Mouse (Mus musculus) ES-E14 (cell line): ENCODE measurements around the gene Junb. TPM values are rescaled to one million over a fixed set of nuclear protein-coding genes. Genes with fewer than 3 reads are reported as not detected.

Experiments used
- DNase-seq: peaks from one replicate; pipeline ENCODE4 v3.0.0-alpha.2; 2013; ENCODE audit warnings: low read depth, low spot score
- H3K27ac ChIP-seq: 2 replicates; pipeline ENCODE4 v1.5.1; 2012; ENCODE audit warnings: low read depth, mild to moderate bottlenecking, low read length, moderate library complexity, mixed read lengths; ENCODE audit not compliant: poor library complexity, insufficient read depth, severe bottlenecking
- H3K36me3 ChIP-seq: 2 replicates; pipeline ENCODE4 v1.6.1; 2012; ENCODE audit warnings: mild to moderate bottlenecking, low read length, moderate library complexity, mixed read lengths; ENCODE audit not compliant: control insufficient read depth, poor library complexity, insufficient read depth, severe bottlenecking
- H3K4me1 ChIP-seq, 2 experiments: fragments of 150-350 bp in 1 of 2; sonication (generic) in 1 of 2; 2 replicates each; pipeline ENCODE4 v1.6.1; 2012; ENCODE audit warnings: low read length in 2 of 2, mild to moderate bottlenecking in 1 of 2, mixed read lengths in 1 of 2; ENCODE audit not compliant: control insufficient read depth in 2 of 2, insufficient read depth in 2 of 2, poor library complexity in 1 of 2
- H3K4me3 ChIP-seq, 2 experiments: fragments of 150-350 bp in 1 of 2; sonication (generic) in 1 of 2; 2 replicates each; pipeline ENCODE4 v1.5.1; 2012; ENCODE audit warnings: low read length in 2 of 2, low read depth in 1 of 2, mild to moderate bottlenecking in 1 of 2, mixed read lengths in 1 of 2; ENCODE audit not compliant: insufficient read depth in 1 of 2, poor library complexity in 1 of 2, severe bottlenecking in 1 of 2
- H3K9ac ChIP-seq: 2 replicates; pipeline ENCODE4 v1.6.1; 2012; ENCODE audit warnings: low read depth, mild to moderate bottlenecking, low read length, mixed read lengths; ENCODE audit not compliant: poor library complexity, insufficient read depth, severe bottlenecking
- H3K9me3 ChIP-seq: fragments of 150-350 bp; sonication (generic); 2 replicates; pipeline ENCODE4 v1.6.1; 2012; ENCODE audit warnings: low read depth, mild to moderate bottlenecking, low read length; ENCODE audit not compliant: control insufficient read depth, insufficient read depth
- CHD2 ChIP-seq: IDR thresholded peaks from 2 replicates; pipeline ENCODE4 v1.6.1; 2014; ENCODE audit warnings: mild to moderate bottlenecking, low read depth, low read length, inconsistent platforms
- HCFC1 ChIP-seq: IDR thresholded peaks from 2 replicates; pipeline ENCODE4 v1.6.1; 2012; ENCODE audit warnings: low read length, inconsistent platforms, borderline replicate concordance; ENCODE audit not compliant: insufficient read depth
- MAFK ChIP-seq: IDR thresholded peaks from 2 replicates; pipeline ENCODE4 v1.6.1; 2014; ENCODE audit warnings: mild to moderate bottlenecking, low read depth, low read length, inconsistent platforms; ENCODE audit not compliant: insufficient read depth
- ZC3H11A ChIP-seq: IDR thresholded peaks from 2 replicates; pipeline ENCODE4 v1.6.1; 2012; ENCODE audit warnings: low read depth, mild to moderate bottlenecking, inconsistent platforms, low read length, borderline replicate concordance
- ZNF384 ChIP-seq: IDR thresholded peaks from 2 replicates; pipeline ENCODE4 v1.6.1; 2012; ENCODE audit warnings: low read depth, low read length, inconsistent platforms
- in situ Hi-C, 2 experiments: fragments of 600-800 bp; cut with MboI; formaldehyde crosslinking; loops; one replicate each; pipeline ENCODE4 v1.15.1; 2025; ENCODE audit warnings: low sequenced_read_pairs in 2 of 2, inconsistent platforms in 1 of 2; ENCODE audit not compliant: unreplicated experiment in 2 of 2
- total RNA-seq: library from RNA; depleted of rRNA; stranded (reverse); fragments of 300-350 nt; gene quantifications from 2 replicates; pipeline ENCODE4 v1.2.3, GENCODE M21; 2012; rRNA removed

Gene Junb
- total RNA-seq: 53.8 and 57.6 TPM in 2 replicates

DNA sequence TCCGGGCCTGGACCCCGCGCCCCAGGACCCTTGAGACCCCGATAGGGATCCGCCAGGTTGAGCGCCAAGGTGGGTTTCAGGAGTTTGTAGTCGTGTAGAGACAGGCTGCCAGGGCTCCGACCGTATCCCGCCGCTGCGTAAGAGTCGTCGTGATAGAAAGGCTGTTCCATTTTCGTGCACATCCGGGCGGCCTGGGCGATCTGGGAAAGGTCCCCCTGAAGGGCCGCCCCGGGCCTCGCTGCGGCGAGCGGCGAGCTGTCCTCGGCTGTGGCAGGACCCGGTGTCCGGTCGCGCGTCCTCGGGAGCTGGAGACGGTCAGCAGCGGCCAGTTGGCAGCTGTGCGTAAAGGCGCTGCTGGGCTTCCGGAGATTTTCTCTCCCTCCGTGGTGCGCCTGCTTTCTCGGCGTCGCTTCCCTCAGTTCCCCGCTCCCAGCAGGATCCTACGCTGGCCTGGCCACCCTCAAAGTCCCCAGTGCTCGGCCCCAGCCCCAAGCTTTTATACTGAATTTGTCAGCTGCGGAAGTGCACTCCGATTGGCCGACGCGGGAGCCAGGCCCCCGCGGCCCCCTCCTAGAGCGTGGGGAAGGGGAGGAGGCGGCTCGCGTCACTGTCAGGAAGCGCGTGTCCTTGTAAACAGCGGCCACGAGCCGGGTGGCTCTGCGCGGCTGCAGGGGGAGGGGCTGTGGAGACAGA is at the start of gene Junb:
TSS of gene Junb (minus strand) at position 471 of the 693 bp plus-strand sequence.
- H3K9me3 ChIP-seq: no peaks in the 10 kb centered on the region
- peak within 1 kb of the TSS; percentile 86 for H3K9ac ChIP-seq
- H3K27ac ChIP-seq: peak within 1 kb of the TSS; percentile 70
- DNase-seq: no peak
- TF ChIP-seq CHD2 (no peak), ZC3H11A (no peak), ZNF384 (no peak), MAFK (no peak), HCFC1 (no peak)
- peak within 1 kb of the TSS; percentile 59 to 83 for H3K4me3 ChIP-seq
- H3K4me1 ChIP-seq: peaks cover 7 to 16% of the 10 kb centered on the region in 2 experiments; a peak in 3 of 4 replicates
- in situ Hi-C loops: no loop called here
- H3K36me3 ChIP-seq: peaks cover 3% of the 10 kb centered on the region

GRCm38 (mm10) chr8:85027922-85028321 is 49.4 kb upstream of the Junb start:
- no peak overlapping the region; the same call in 1 of the 2 replicates for H3K9ac ChIP-seq
- peaks cover 3 to 13% of the 10 kb centered on the region in 2 experiments for H3K4me1 ChIP-seq
- in situ Hi-C loops: no loop called here
- H3K27ac ChIP-seq: no peak overlapping the region
- peaks cover 37% of the 10 kb centered on the region for H3K36me3 ChIP-seq
- no peak for DNase-seq
- TF ChIP-seq ZNF384: no peak
- no peak for TF ChIP-seq CHD2
- TF ChIP-seq HCFC1: no peak
- TF ChIP-seq ZC3H11A: no peak
- TF ChIP-seq MAFK: no peak
- H3K9me3 ChIP-seq: no peaks in the 10 kb centered on the region
- peak overlapping the region; percentile 88 to 97 for H3K4me3 ChIP-seq

DNA sequence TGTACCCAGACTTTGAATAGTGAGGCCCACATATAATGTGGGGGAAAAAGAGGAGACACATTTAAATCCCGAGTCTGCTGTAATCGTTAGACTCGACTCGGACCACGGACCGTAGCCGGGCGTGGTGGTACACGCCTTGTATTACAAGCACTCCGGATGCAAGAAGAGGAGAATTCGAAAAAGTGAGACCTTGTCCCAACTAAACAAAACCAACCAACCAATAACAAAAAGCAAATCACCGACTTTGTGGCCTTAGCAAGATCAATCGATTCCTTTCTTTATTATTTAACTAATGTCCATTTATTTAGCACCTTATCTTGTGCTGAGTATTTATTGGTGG is 49.0 kb upstream of the Junb start:
- in situ Hi-C loops: no loop called here
- DNase-seq: no peak
- Histone ChIP-seq H3K9ac (peak overlapping the region; percentile 96), H3K9me3 (no peaks in the 10 kb centered on the region), H3K4me3 (peak overlapping the region; percentile 88 to 97), H3K36me3 (peaks cover 36% of the 10 kb centered on the region), H3K27ac (peak overlapping the region; percentile 83; the same call in 1 of the 2 replicates), H3K4me1 (peaks cover 3 to 12% of the 10 kb centered on the region in 2 experiments)
- TF ChIP-seq ZNF384: no peak

DNA sequence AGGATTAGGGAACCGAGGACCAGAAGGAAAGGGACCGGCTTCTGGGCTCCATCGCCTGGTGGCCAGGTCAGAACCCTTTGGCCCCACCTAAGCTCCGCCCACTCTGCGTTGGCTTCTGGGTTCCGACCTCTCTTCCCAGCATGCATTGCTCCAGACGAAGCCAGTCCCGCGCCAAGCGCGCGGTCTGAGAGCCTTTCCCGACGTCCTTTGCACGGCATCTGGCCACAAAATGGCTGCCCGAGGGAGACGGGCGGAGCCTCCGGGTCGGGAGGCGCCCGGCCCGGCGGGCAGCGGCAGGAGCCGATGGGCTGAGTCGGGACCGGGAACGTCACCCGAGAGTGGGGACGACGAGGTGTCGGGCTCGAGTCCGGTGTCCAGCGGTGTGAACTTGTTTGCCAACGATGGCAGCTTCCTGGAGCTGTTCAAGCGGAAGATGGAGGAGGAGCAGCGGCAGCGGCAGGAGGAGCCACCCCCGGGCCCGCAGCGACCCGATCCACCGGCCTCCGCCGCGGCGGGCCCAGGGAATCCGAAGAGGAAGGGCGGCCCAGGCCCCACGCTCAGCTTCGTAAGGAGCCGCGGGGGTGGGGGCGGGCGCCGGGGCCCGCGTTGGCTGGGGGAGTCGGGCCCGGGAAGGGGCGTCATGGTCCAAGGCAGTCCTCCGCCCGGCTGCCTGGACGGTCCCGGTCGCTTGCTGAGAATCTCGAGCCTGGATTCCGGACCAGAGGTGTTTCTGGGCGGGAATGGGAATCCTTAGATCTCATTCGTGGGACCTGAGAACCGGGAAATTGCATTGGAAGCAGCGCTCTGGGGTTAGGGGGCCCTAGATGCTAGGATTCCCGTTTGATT is 48.4 kb upstream of the Junb start, which contains the start of gene Trir:
TSS of gene Trir (plus strand) at position 154 of the 846 bp plus-strand sequence.
- in situ Hi-C loops: no loop called here
- DNase-seq: peak; percentile 98
- H3K27ac ChIP-seq: peak within 1 kb of the TSS; percentile 83
- H3K4me1 ChIP-seq: peaks cover 3 to 12% of the 10 kb centered on the region in 2 experiments
- TF ChIP-seq CHD2: no peak
- peak; percentile 73; the same call in 1 of the 2 replicates for TF ChIP-seq HCFC1
- no peak for TF ChIP-seq ZNF384
- TF ChIP-seq MAFK: no peak
- no peak for TF ChIP-seq ZC3H11A
- no peaks in the 10 kb centered on the region for H3K9me3 ChIP-seq
- H3K9ac ChIP-seq: peak within 1 kb of the TSS; percentile 96
- peaks cover 42% of the 10 kb centered on the region for H3K36me3 ChIP-seq
- peak within 1 kb of the TSS; percentile 88 to 97 for H3K4me3 ChIP-seq
